18 mouse cellular contexts compared by ENCODE assay signal in genomic region chr17:88142003-88142402, GRCm38 (mm10).
DNase-seq lines count a peak whose midpoint lies in the region; ATAC-seq and TF ChIP-seq lines count a peak whose summit lies in the region.
"Had no signal": no experiment of that assay in that cellular context is flagged by ENCODE, and none has a peak within 500 bp of the region (broad histone marks: within the 10 kb centered on the region; RNA-seq: fewer than 3 reads in every experiment).

No protein-coding gene starts in this region.

- 0 out of 2 replicates have a peak overlapping the region, but pooled peaks have one; percentile 0 for H3K4me2 ChIP-seq in heart, postnatal 0 days (ENCODE audit: low read depth, low read length)
- peak overlapping the region; percentile 28 for H3K4me2 ChIP-seq in liver, embryonic 13.5 days
- H3K4me2 ChIP-seq: hindbrain, embryonic 15.5 days; midbrain, embryonic 15.5 days had no signal

- no peaks in the 10 kb centered on the region for H3K4me1 ChIP-seq in heart, postnatal 0 days (ENCODE audit: control insufficient read depth, insufficient read depth)
- no peaks in the 10 kb centered on the region; the same call in 1 of the 2 replicates for H3K4me1 ChIP-seq in liver, embryonic 13.5 days (replicated peaks)
- H3K4me1 ChIP-seq: hindbrain, embryonic 15.5 days had no signal

- no peak for ATAC-seq in heart, postnatal 0 days (ENCODE audit: insufficient read depth, low read depth)
- peak; percentile 32 for ATAC-seq in inflammation-experienced regulatory T-cells, adult 6 months
- no peak for ATAC-seq in liver, embryonic 13.5 days (ENCODE audit: low read depth)
- ATAC-seq: forebrain, embryonic 14.5 days; midbrain, embryonic 15.5 days had no signal

- H3K27me3 ChIP-seq in heart, postnatal 0 days (ENCODE audit: control insufficient read depth, insufficient read depth, low read length), result no peaks in the 10 kb centered on the region
- no peaks in the 10 kb centered on the region for H3K27me3 ChIP-seq in liver, embryonic 13.5 days
- H3K27me3 ChIP-seq: hindbrain, embryonic 15.5 days; midbrain, embryonic 15.5 days had no signal

- TF ChIP-seq EP300 in heart, postnatal 0 days (IDR thresholded peaks at IDR 0.05; ENCODE audit: low read depth), result no peak

- whole genome bisulfite sequencing in heart, postnatal 0 days, result 50% methylated on average over 8 of the region's 8 CpGs
- 37% methylated on average over 8 of the region's 8 CpGs for WGBS in liver, embryonic 13.5 days (ENCODE audit: insufficient replicate concordance)

- TF ChIP-seq CTCF in heart, postnatal 0 days (IDR thresholded peaks at IDR 0.05; ENCODE audit: low read depth), result no peak

- H3K36me3 ChIP-seq in heart, postnatal 0 days (replicated peaks; ENCODE audit: control insufficient read depth, insufficient read depth, low read length), result no peaks in the 10 kb centered on the region
- H3K36me3 ChIP-seq in liver, embryonic 13.5 days, result no peaks in the 10 kb centered on the region
- H3K36me3 ChIP-seq: hindbrain, embryonic 15.5 days; midbrain, embryonic 15.5 days had no signal

- H3K9ac ChIP-seq in heart, postnatal 0 days (replicated peaks; ENCODE audit: low read depth, low read length), result no peak overlapping the region
- H3K9ac ChIP-seq in liver, embryonic 13.5 days, result no peak overlapping the region
- H3K9ac ChIP-seq: hindbrain, embryonic 15.5 days; midbrain, embryonic 15.5 days had no signal

- no peak overlapping the region for H3K27ac ChIP-seq in heart, postnatal 0 days (ENCODE audit: low read depth)
- H3K27ac ChIP-seq in liver, embryonic 13.5 days, result no peak overlapping the region
- H3K27ac ChIP-seq: hindbrain, embryonic 15.5 days; midbrain, embryonic 15.5 days had no signal

- intact Hi-C loops in heart, postnatal 36 days (cut with DNase I), result no loop called here

- H3K4me3 ChIP-seq in heart, postnatal 0 days (ENCODE audit: low read depth, low read length), result no peak overlapping the region
- no peak overlapping the region for H3K4me3 ChIP-seq in liver, embryonic 13.5 days (replicated peaks)
- H3K4me3 ChIP-seq: hindbrain, embryonic 15.5 days; midbrain, embryonic 15.5 days had no signal

- no peak for DNase-seq in heart, postnatal 0 days (ENCODE audit: low spot score)
- no peak for DNase-seq in heart, postnatal 36 days
- DNase-seq in R1 (ENCODE audit: low read depth, low spot score), result peak; percentile 44
- DNase-seq in liver, embryonic 13.5 days, result no peak
- DNase-seq in urinary bladder, adult 2 months (ENCODE audit: low spot score), result no peak
- DNase-seq in thymus, postnatal 4 days, result no peak
- DNase-seq in layer of hippocampus, postnatal 14 days (ENCODE audit: low spot score in 2 of 2), result no peak
- DNase-seq: adrenal gland, postnatal 14 days; cerebellum, adult 2 months; embryo, embryonic 11 days; gastrocnemius, postnatal 14 days; kidney, postnatal 25 days; lung, postnatal 10 days; right cerebral cortex, postnatal 25 days had no signal

- no peaks in the 10 kb centered on the region for H3K9me3 ChIP-seq in heart, postnatal 0 days (replicated peaks; ENCODE audit: control insufficient read depth, low read length)
- H3K9me3 ChIP-seq in liver, embryonic 13.5 days (replicated peaks), result no peaks in the 10 kb centered on the region
- H3K9me3 ChIP-seq: hindbrain, embryonic 15.5 days; midbrain, embryonic 15.5 days had no signal
